Comparison of ENCODE assay signal across 22 mouse cellular contexts in genomic region chr2:24276654-24277053, GRCm38 (mm10). TPM values are rescaled to one million over a fixed set of nuclear protein-coding genes. Genes with fewer than 3 reads are reported as not detected.
DNase-seq lines count a peak whose midpoint lies in the region; ATAC-seq and TF ChIP-seq lines count a peak whose summit lies in the region.
"Had no signal": no experiment of that assay in that cellular context is flagged by ENCODE, and none has a peak within 500 bp of the region (broad histone marks: within the 10 kb centered on the region; RNA-seq: fewer than 3 reads in every experiment).

Gene Il1f5 (plus strand): TSS chr2:24276954.

- H3K27ac ChIP-seq in embryonic facial prominence, embryonic 15.5 days (replicated peaks): peak within 1 kb of the TSS; percentile 45; the same call in 1 of the 2 replicates
- no peak within 1 kb of the TSS for H3K27ac ChIP-seq in embryonic facial prominence, embryonic 10.5 days (replicated peaks)
- 0 out of 2 replicates have a peak within 1 kb of the TSS, but pooled peaks have one; percentile 6 for H3K27ac ChIP-seq in limb, embryonic 15.5 days
- no peak within 1 kb of the TSS for H3K27ac ChIP-seq in limb, embryonic 10.5 days
- no peak within 1 kb of the TSS for H3K27ac ChIP-seq in stomach, postnatal 0 days (replicated peaks)
- H3K27ac ChIP-seq in midbrain, embryonic 13.5 days: no peak within 1 kb of the TSS

- TF ChIP-seq CTCF in stomach, postnatal 0 days (IDR thresholded peaks at IDR 0.05; ENCODE audit: low read depth): no peak

- no peak for ATAC-seq in embryonic facial prominence, embryonic 15.5 days (ENCODE audit: insufficient number of reproducible peaks, low FRiP score, low TSS enrichment, low read depth)
- no peak for ATAC-seq in limb, embryonic 15.5 days (ENCODE audit: insufficient number of reproducible peaks, low FRiP score, low TSS enrichment, low read depth)
- no peak for ATAC-seq in stomach, postnatal 0 days (ENCODE audit: low FRiP score, low TSS enrichment)
- ATAC-seq in midbrain, embryonic 13.5 days: no peak
- ATAC-seq: activated CD4-positive, CD25-positive, alpha-beta regulatory T cell, adult 4 months; CD4-positive, CD25-positive, alpha-beta regulatory T cell, adult 4 months; Patski had no signal

- no peaks in the 10 kb centered on the region for H3K27me3 ChIP-seq in embryonic facial prominence, embryonic 15.5 days
- H3K27me3 ChIP-seq in embryonic facial prominence, embryonic 10.5 days (replicated peaks; ENCODE audit: low read depth, poor library complexity, severe bottlenecking): no peaks in the 10 kb centered on the region
- no peaks in the 10 kb centered on the region for H3K27me3 ChIP-seq in limb, embryonic 15.5 days
- H3K27me3 ChIP-seq in limb, embryonic 10.5 days (ENCODE audit: low read depth, poor library complexity, severe bottlenecking): no peaks in the 10 kb centered on the region
- no peaks in the 10 kb centered on the region for H3K27me3 ChIP-seq in stomach, postnatal 0 days (ENCODE audit: control insufficient read depth, insufficient read depth, low read length)
- H3K27me3 ChIP-seq in midbrain, embryonic 13.5 days: no peaks in the 10 kb centered on the region
- H3K27me3 ChIP-seq: CH12.LX had no signal

- H3K9me3 ChIP-seq in embryonic facial prominence, embryonic 15.5 days (replicated peaks): no peaks in the 10 kb centered on the region
- no peaks in the 10 kb centered on the region for H3K9me3 ChIP-seq in embryonic facial prominence, embryonic 10.5 days
- H3K9me3 ChIP-seq in limb, embryonic 15.5 days: no peaks in the 10 kb centered on the region
- no peaks in the 10 kb centered on the region for H3K9me3 ChIP-seq in limb, embryonic 10.5 days (replicated peaks)
- no peaks in the 10 kb centered on the region for H3K9me3 ChIP-seq in stomach, postnatal 0 days (ENCODE audit: control insufficient read depth, low read length)
- no peaks in the 10 kb centered on the region for H3K9me3 ChIP-seq in midbrain, embryonic 13.5 days
- H3K9me3 ChIP-seq: G1E had no signal

- DNase-seq in embryonic facial prominence, embryonic 10.5 days (ENCODE audit: low spot score): no peak
- DNase-seq in limb, embryonic 10.5 days (ENCODE audit: low spot score): no peak
- DNase-seq in stomach, postnatal 0 days (ENCODE audit: low spot score): no peak
- DNase-seq: adrenal gland, adult 2 months; adrenal gland, adult 8-10 months; adrenal gland, postnatal 10 days; adrenal gland, postnatal 14 days; adrenal gland, postnatal 25 days; adrenal gland, postnatal 36 days; B cell, adult 2 months; cerebellum, adult 11 months; cerebellum, adult 11-12 months; cerebellum, adult 18-20 months had no signal

- H3K4me1 ChIP-seq in embryonic facial prominence, embryonic 15.5 days: no peaks in the 10 kb centered on the region
- no peaks in the 10 kb centered on the region for H3K4me1 ChIP-seq in embryonic facial prominence, embryonic 10.5 days
- no peaks in the 10 kb centered on the region for H3K4me1 ChIP-seq in limb, embryonic 15.5 days
- no peaks in the 10 kb centered on the region for H3K4me1 ChIP-seq in limb, embryonic 10.5 days
- no peaks in the 10 kb centered on the region for H3K4me1 ChIP-seq in stomach, postnatal 0 days (replicated peaks; ENCODE audit: control insufficient read depth, insufficient read depth)
- H3K4me1 ChIP-seq in midbrain, embryonic 13.5 days (replicated peaks): no peaks in the 10 kb centered on the region

- H3K9ac ChIP-seq in embryonic facial prominence, embryonic 15.5 days: no peak within 1 kb of the TSS
- H3K9ac ChIP-seq in limb, embryonic 15.5 days: no peak within 1 kb of the TSS
- H3K9ac ChIP-seq in stomach, postnatal 0 days (ENCODE audit: low read length): no peak within 1 kb of the TSS
- H3K9ac ChIP-seq in midbrain, embryonic 13.5 days (replicated peaks): no peak within 1 kb of the TSS

- no peak for TF ChIP-seq EP300 in stomach, postnatal 0 days (optimal IDR thresholded peaks at IDR 0.05)

- H3K36me3 ChIP-seq in embryonic facial prominence, embryonic 15.5 days: no peaks in the 10 kb centered on the region
- H3K36me3 ChIP-seq in embryonic facial prominence, embryonic 10.5 days (replicated peaks): no peaks in the 10 kb centered on the region
- H3K36me3 ChIP-seq in limb, embryonic 15.5 days: no peaks in the 10 kb centered on the region
- no peaks in the 10 kb centered on the region for H3K36me3 ChIP-seq in limb, embryonic 10.5 days
- no peaks in the 10 kb centered on the region for H3K36me3 ChIP-seq in stomach, postnatal 0 days (ENCODE audit: control insufficient read depth, insufficient read depth, low read length)
- no peaks in the 10 kb centered on the region for H3K36me3 ChIP-seq in midbrain, embryonic 13.5 days
- H3K36me3 ChIP-seq: G1E had no signal

- H3K4me3 ChIP-seq in embryonic facial prominence, embryonic 15.5 days (replicated peaks): no peak within 1 kb of the TSS
- no peak within 1 kb of the TSS for H3K4me3 ChIP-seq in embryonic facial prominence, embryonic 10.5 days
- H3K4me3 ChIP-seq in limb, embryonic 15.5 days: no peak within 1 kb of the TSS
- H3K4me3 ChIP-seq in limb, embryonic 10.5 days: no peak within 1 kb of the TSS
- no peak within 1 kb of the TSS for H3K4me3 ChIP-seq in stomach, postnatal 0 days (ENCODE audit: low read depth, low read length)
- H3K4me3 ChIP-seq in midbrain, embryonic 13.5 days (replicated peaks): no peak within 1 kb of the TSS

- H3K4me2 ChIP-seq in embryonic facial prominence, embryonic 15.5 days (replicated peaks): no peak within 1 kb of the TSS; the same call in 1 of the 2 replicates
- no peak within 1 kb of the TSS for H3K4me2 ChIP-seq in limb, embryonic 15.5 days
- H3K4me2 ChIP-seq in stomach, postnatal 0 days (replicated peaks; ENCODE audit: low read depth): no peak within 1 kb of the TSS
- H3K4me2 ChIP-seq in midbrain, embryonic 13.5 days (replicated peaks): no peak within 1 kb of the TSS

RNA-seq across cellular contexts. Expression of gene Il1f5, which starts in this region (rescaled TPM):
- polyA plus RNA-seq in embryonic facial prominence, embryonic 15.5 days (2015; fragmentation: Nextera tagmentation; extraction: Ambion mirVana): 16.9 and 22.2 TPM in 2 replicates
- 0.09 TPM in 1 of 2 replicates, not detected in the other for polyA plus RNA-seq in embryonic facial prominence, embryonic 10.5 days (2016; fragmentation: Nextera tagmentation; extraction: Ambion mirVana)
- 35.9 and 38.4 TPM in 2 replicates for polyA plus RNA-seq in limb, embryonic 15.5 days (2015; fragmentation: Nextera tagmentation; extraction: Ambion mirVana)
- polyA plus RNA-seq in limb, embryonic 10.5 days (2016; fragmentation: Nextera tagmentation; extraction: Ambion mirVana): not detected in 2 replicates
- 114 and 116 TPM in 2 replicates for polyA plus RNA-seq in stomach, postnatal 0 days (2015; fragmentation: Nextera tagmentation; extraction: Ambion mirVana)
- not detected in 2 replicates for polyA plus RNA-seq in midbrain, embryonic 13.5 days (2015; fragmentation: Nextera tagmentation; extraction: Ambion mirVana)
- polyA plus RNA-seq: activated CD4-positive, CD25-positive, alpha-beta regulatory T cell, adult 4 months; adrenal gland, adult 2 months; C2C12; CD4-positive, CD25-positive, alpha-beta regulatory T cell, adult 4 months; G1E; Patski had no signal

Comparison
In these comparisons a context has a peak if more than half of its experiments do, and no peak if none do; other contexts are left out.
1. RNA of gene Il1f5 (polyA plus RNA-seq): 114 to 116 TPM in stomach, postnatal 0 days, 35.9 to 38.4 TPM in limb, embryonic 15.5 days and 16.9 to 22.2 TPM in embryonic facial prominence, embryonic 15.5 days; 0.09 TPM in embryonic facial prominence, embryonic 10.5 days, not detected in limb, embryonic 10.5 days and not detected in midbrain, embryonic 13.5 days; every median in the first group is over 10 times any median in the second.
2. H3K27ac ChIP-seq: peak in embryonic facial prominence, embryonic 15.5 days (single experiment) and limb, embryonic 15.5 days (single experiment); none in embryonic facial prominence, embryonic 10.5 days (single experiment), limb, embryonic 10.5 days (single experiment), stomach, postnatal 0 days (single experiment) and midbrain, embryonic 13.5 days (single experiment).